Mouse (Mus musculus): ENCODE measurements around the gene Purb. TPM values are rescaled to one million over a fixed set of nuclear protein-coding genes. Genes with fewer than 3 reads are reported as not detected.
"Not testable (repeated sequence)": the region's sequence is repeated elsewhere in the genome, so short reads cannot be mapped to it uniquely, and the experiment has no call there.

The Purb gene
- total RNA-seq, 1 experiment = 49.8 TPM

DNA sequence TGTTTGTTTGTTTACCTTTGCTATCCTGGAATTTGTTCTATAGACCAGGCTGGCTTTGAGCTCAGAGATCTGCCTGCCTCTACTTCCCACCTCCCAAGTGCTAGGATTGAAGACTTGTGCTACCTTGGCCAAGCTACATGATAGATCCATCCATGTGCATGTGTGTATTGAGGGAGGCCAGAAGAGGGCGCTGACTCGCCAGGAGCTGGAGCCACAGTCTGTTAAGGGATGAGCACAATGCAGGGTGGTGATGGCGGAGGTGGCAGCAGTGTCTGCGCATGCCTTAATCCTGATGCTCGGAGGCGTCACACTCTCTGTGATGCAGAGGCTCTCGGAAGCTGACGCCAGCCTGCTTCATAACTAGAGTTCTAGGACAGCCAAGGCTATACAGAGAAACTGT lies 39.3 kb downstream of the Purb start:
- peak; percentile 86 for DNase-seq (ENCODE audit: low read depth, low spot score)
- Histone ChIP-seq H3K36me3 (ENCODE audit: control insufficient read depth, insufficient read depth, low read length, poor library complexity, severe bottlenecking) (peaks cover 25% of the 10 kb centered on the region), H3K4me1 (ENCODE audit: control insufficient read depth in 2 of 2, insufficient read depth in 2 of 2, low read length in 2 of 2, poor library complexity in 1 of 2) (peaks cover 0 to 1% of the 10 kb centered on the region in 2 experiments; a peak in 1 of 4 replicates), H3K4me3 (ENCODE audit: insufficient read depth in 1 of 2, low read depth in 1 of 2, low read length in 2 of 2, poor library complexity in 1 of 2, severe bottlenecking in 1 of 2) (0 out of 4 replicates have a peak overlapping the region, but pooled peaks of 1 of the 2 experiments have one; percentile 3), H3K27ac (ENCODE audit: insufficient read depth, low read depth, low read length, poor library complexity, severe bottlenecking) (no peak overlapping the region), H3K9ac (ENCODE audit: insufficient read depth, low read depth, low read length, poor library complexity, severe bottlenecking) (0 out of 2 replicates have a peak overlapping the region, but pooled peaks have one; percentile 1), H3K9me3 (ENCODE audit: control insufficient read depth, insufficient read depth, low read depth, low read length) (no peaks in the 10 kb centered on the region)
- TF ChIP-seq HCFC1 (IDR thresholded peaks at IDR 0.05; ENCODE audit: borderline replicate concordance, insufficient read depth, low read length) = no peak; the same call in 1 of the 2 replicates
- TF ChIP-seq ZNF384 (IDR thresholded peaks at IDR 0.05; ENCODE audit: low read depth, low read length) = no peak
- TF ChIP-seq ZC3H11A (IDR thresholded peaks at IDR 0.05; ENCODE audit: borderline replicate concordance, low read depth, low read length) = peak; percentile 57
- in situ Hi-C loops (cut with MboI; ENCODE audit: low sequenced_read_pairs in 2 of 2, unreplicated experiment in 2 of 2) = no loop called here

DNA sequence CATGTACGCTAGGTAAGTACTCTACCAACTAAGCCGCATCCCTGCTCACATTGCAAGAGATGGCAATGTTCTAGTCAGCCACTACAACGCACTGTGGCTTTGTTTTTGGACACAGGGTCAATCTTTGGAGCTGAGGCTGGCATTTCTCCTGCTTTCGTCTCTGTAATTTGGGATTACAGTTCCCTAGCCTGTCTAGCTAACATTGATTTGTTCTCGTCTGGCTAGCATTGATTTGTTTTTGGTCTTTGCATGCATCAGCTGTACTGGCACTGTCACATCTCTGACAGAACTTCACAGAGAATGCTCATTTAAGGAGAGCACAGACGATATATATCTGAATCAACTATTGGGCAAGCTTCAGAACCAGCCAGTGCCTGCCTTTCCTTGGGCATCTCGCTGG lies 45.5 kb downstream of the Purb start:
- no peak for TF ChIP-seq MAFK (IDR thresholded peaks at IDR 0.05; ENCODE audit: insufficient read depth, low read depth, low read length)
- no peak for TF ChIP-seq HCFC1 (IDR thresholded peaks at IDR 0.05; ENCODE audit: borderline replicate concordance, insufficient read depth, low read length)
- no peak for TF ChIP-seq ZC3H11A (IDR thresholded peaks at IDR 0.05; ENCODE audit: borderline replicate concordance, low read depth, low read length)
- no peak for TF ChIP-seq CHD2 (IDR thresholded peaks at IDR 0.05; ENCODE audit: low read depth, low read length)
- no peak for TF ChIP-seq ZNF384 (IDR thresholded peaks at IDR 0.05; ENCODE audit: low read depth, low read length)
- Histone ChIP-seq H3K9ac (ENCODE audit: insufficient read depth, low read depth, low read length, poor library complexity, severe bottlenecking) (no peak overlapping the region), H3K27ac (ENCODE audit: insufficient read depth, low read depth, low read length, poor library complexity, severe bottlenecking) (no peak overlapping the region), H3K9me3 (ENCODE audit: control insufficient read depth, insufficient read depth, low read depth, low read length) (no peaks in the 10 kb centered on the region), H3K4me1 (ENCODE audit: control insufficient read depth in 2 of 2, insufficient read depth in 2 of 2, low read length in 2 of 2, poor library complexity in 1 of 2) (no peaks in the 10 kb centered on the region; a peak in 1 of 4 replicates), H3K36me3 (ENCODE audit: control insufficient read depth, insufficient read depth, low read length, poor library complexity, severe bottlenecking) (peaks cover 24% of the 10 kb centered on the region), H3K4me3 (ENCODE audit: insufficient read depth in 1 of 2, low read depth in 1 of 2, low read length in 2 of 2, poor library complexity in 1 of 2, severe bottlenecking in 1 of 2) (no peak overlapping the region)
- in situ Hi-C loops (cut with MboI; ENCODE audit: low sequenced_read_pairs in 2 of 2, unreplicated experiment in 2 of 2) = no loop called here
- DNase-seq (ENCODE audit: low read depth, low spot score) = no peak

- in situ Hi-C loops (cut with MboI; ENCODE audit: low sequenced_read_pairs in 2 of 2, unreplicated experiment in 2 of 2) = no loop called here
- Histone ChIP-seq H3K36me3 (ENCODE audit: control insufficient read depth, insufficient read depth, low read length, poor library complexity, severe bottlenecking) (peaks cover 29% of the 10 kb centered on the region), H3K27ac (ENCODE audit: insufficient read depth, low read depth, low read length, poor library complexity, severe bottlenecking) (no peak overlapping the region)
These were observed 54.9 kb downstream of the Purb start for GRCm38 (mm10) chr11:6420722-6421350.

DNA sequence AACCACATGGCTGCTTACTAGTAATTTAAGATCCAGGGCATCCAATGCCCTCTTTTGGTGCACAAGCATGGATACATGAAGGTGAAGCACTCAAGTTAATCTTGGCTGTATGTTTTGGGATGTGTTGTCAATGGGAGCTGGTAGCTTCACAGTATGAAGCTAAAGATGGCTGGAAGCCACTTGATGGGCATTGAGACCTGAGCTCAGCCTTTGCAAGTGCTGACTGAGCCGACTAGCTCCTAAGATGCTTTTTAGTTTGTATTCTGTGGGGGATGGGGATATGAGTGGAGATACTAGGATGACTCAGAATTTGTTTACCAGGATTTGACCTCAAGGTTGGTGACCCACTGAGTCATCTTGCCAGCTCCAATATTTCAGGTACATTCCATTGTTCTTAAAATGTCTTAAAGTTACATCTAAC lies 55.4 kb downstream of the Purb start:
- Histone ChIP-seq H3K9me3 (ENCODE audit: control insufficient read depth, insufficient read depth, low read depth, low read length) (no peaks in the 10 kb centered on the region), H3K9ac (ENCODE audit: insufficient read depth, low read depth, low read length, poor library complexity, severe bottlenecking) (no peak overlapping the region), H3K4me1 (ENCODE audit: control insufficient read depth in 2 of 2, insufficient read depth in 2 of 2, low read length in 2 of 2, poor library complexity in 1 of 2) (peaks cover 0 to 6% of the 10 kb centered on the region in 2 experiments; a peak in 2 of 4 replicates), H3K4me3 (ENCODE audit: insufficient read depth in 1 of 2, low read depth in 1 of 2, low read length in 2 of 2, poor library complexity in 1 of 2, severe bottlenecking in 1 of 2) (no peak overlapping the region), H3K27ac (ENCODE audit: insufficient read depth, low read depth, low read length, poor library complexity, severe bottlenecking) (no peak overlapping the region), H3K36me3 (ENCODE audit: control insufficient read depth, insufficient read depth, low read length, poor library complexity, severe bottlenecking) (peaks cover 29% of the 10 kb centered on the region)
- no peak for TF ChIP-seq MAFK (IDR thresholded peaks at IDR 0.05; ENCODE audit: insufficient read depth, low read depth, low read length)
- no peak for TF ChIP-seq HCFC1 (IDR thresholded peaks at IDR 0.05; ENCODE audit: borderline replicate concordance, insufficient read depth, low read length)
- no peak for TF ChIP-seq ZC3H11A (IDR thresholded peaks at IDR 0.05; ENCODE audit: borderline replicate concordance, low read depth, low read length)
- no peak for TF ChIP-seq CHD2 (IDR thresholded peaks at IDR 0.05; ENCODE audit: low read depth, low read length)
- no peak for TF ChIP-seq ZNF384 (IDR thresholded peaks at IDR 0.05; ENCODE audit: low read depth, low read length)
- in situ Hi-C loops (cut with MboI; ENCODE audit: low sequenced_read_pairs in 2 of 2, unreplicated experiment in 2 of 2) = no loop called here
- DNase-seq (ENCODE audit: low read depth, low spot score) = no peak

More at GRCm38 (mm10) chr11:6420722-6421350, 54.9 kb downstream of the Purb start:
- Histone ChIP-seq H3K4me1 (ENCODE audit: control insufficient read depth in 2 of 2, insufficient read depth in 2 of 2, low read length in 2 of 2, poor library complexity in 1 of 2) (peaks cover 0 to 6% of the 10 kb centered on the region in 2 experiments; a peak in 2 of 4 replicates), H3K4me3 (ENCODE audit: insufficient read depth in 1 of 2, low read depth in 1 of 2, low read length in 2 of 2, poor library complexity in 1 of 2, severe bottlenecking in 1 of 2) (no peak overlapping the region), H3K9ac (ENCODE audit: insufficient read depth, low read depth, low read length, poor library complexity, severe bottlenecking) (no peak overlapping the region), H3K9me3 (ENCODE audit: control insufficient read depth, insufficient read depth, low read depth, low read length) (no peaks in the 10 kb centered on the region)
- TF ChIP-seq ZC3H11A (IDR thresholded peaks at IDR 0.05; ENCODE audit: borderline replicate concordance, low read depth, low read length) (no peak), MAFK (IDR thresholded peaks at IDR 0.05; ENCODE audit: insufficient read depth, low read depth, low read length) (no peak), ZNF384 (IDR thresholded peaks at IDR 0.05; ENCODE audit: low read depth, low read length) (no peak), HCFC1 (IDR thresholded peaks at IDR 0.05; ENCODE audit: borderline replicate concordance, insufficient read depth, low read length) (no peak), CHD2 (IDR thresholded peaks at IDR 0.05; ENCODE audit: low read depth, low read length) (no peak)
- no peak for DNase-seq (ENCODE audit: low read depth, low spot score)

GRCm38 (mm10) chr11:6419156-6419555 lies 56.6 kb downstream of the Purb start:
- in situ Hi-C loops (cut with MboI; ENCODE audit: low sequenced_read_pairs in 2 of 2, unreplicated experiment in 2 of 2) = not testable (repeated sequence)
- peaks cover 27% of the 10 kb centered on the region for H3K36me3 ChIP-seq (ENCODE audit: control insufficient read depth, insufficient read depth, low read length, poor library complexity, severe bottlenecking)

More at GRCm38 (mm10) chr11:6419156-6419555, 56.6 kb downstream of the Purb start:
- not testable (repeated sequence) for DNase-seq (ENCODE audit: low read depth, low spot score); H3K4me3 ChIP-seq (ENCODE audit: insufficient read depth in 1 of 2, low read depth in 1 of 2, low read length in 2 of 2, poor library complexity in 1 of 2, severe bottlenecking in 1 of 2); H3K4me1 ChIP-seq (ENCODE audit: control insufficient read depth in 2 of 2, insufficient read depth in 2 of 2, low read length in 2 of 2, poor library complexity in 1 of 2); H3K27ac ChIP-seq (ENCODE audit: insufficient read depth, low read depth, low read length, poor library complexity, severe bottlenecking); H3K9ac ChIP-seq (ENCODE audit: insufficient read depth, low read depth, low read length, poor library complexity, severe bottlenecking); H3K9me3 ChIP-seq (ENCODE audit: control insufficient read depth, insufficient read depth, low read depth, low read length)
